Mouse (Mus musculus) gastrocnemius, postnatal 36 days (tissue): ENCODE data around the gene Gm11555. TPM values are rescaled to one million over a fixed set of nuclear protein-coding genes. Genes with fewer than 3 reads are reported as not detected.
"Not testable (repeated sequence)": the region's sequence is repeated elsewhere in the genome, so short reads cannot be mapped to it uniquely, and the experiment has no call there.

Experiments
- DNase-seq, 2 experiments: peaks; one replicate each; pipeline ENCODE4 v3.0.0; 2022
- intact Hi-C: fragments of 180-260 bp; cut with DNase I; formaldehyde crosslinking; loops from one replicate; pipeline ENCODE4 v1.15.1; 2025
- total RNA-seq, 2 experiments: library from RNA; stranded (reverse); gene quantifications; 2 replicates each; pipeline ENCODE4 v1.2.3; 2021

Gene Gm11555
- total RNA-seq, 2 experiments from 2014 or later: not detected

- intact Hi-C loops: no loop called here
Measured at GRCm38 (mm10) chr11:99609126-99609525, 40.9 kb downstream of the Gm11555 start.

GRCm38 (mm10) chr11:99603208-99603607 lies 46.8 kb downstream of the Gm11555 start, which contains the start of gene Gm11938:
TSS of gene Gm11938 (minus strand) at chr11:99603308.
- intact Hi-C loops: not testable (repeated sequence)

More at GRCm38 (mm10) chr11:99609126-99609525, 40.9 kb downstream of the Gm11555 start:
- no peak for DNase-seq

More at GRCm38 (mm10) chr11:99603208-99603607, 46.8 kb downstream of the Gm11555 start, which contains the start of gene Gm11938:
- DNase-seq: not testable (repeated sequence)

Other genes with a start within 250 kb of the Gm11555 start
- not detected for gene Krt12, start 228.0 kb downstream of the Gm11555 start, total RNA-seq
- under 1 TPM in 1 of 2 experiments, not detected in 1; 0.17 TPM for gene Krt20, start 212.1 kb downstream of the Gm11555 start, total RNA-seq
- not detected for gene Krt23, start 157.1 kb downstream of the Gm11555 start, total RNA-seq
- gene Krt39, start 128.9 kb downstream of the Gm11555 start, total RNA-seq: not detected
- gene Krt40, start 107.1 kb downstream of the Gm11555 start, total RNA-seq: not detected
- not detected for gene Krtap3-3, start 99.4 kb downstream of the Gm11555 start, total RNA-seq
- gene Krtap3-2, start 93.4 kb downstream of the Gm11555 start, total RNA-seq: not detected
- gene Gm11939, start 90.8 kb downstream of the Gm11555 start, total RNA-seq: not detected
- not detected for gene Krtap3-1, start 83.6 kb downstream of the Gm11555 start, total RNA-seq
- gene Krtap1-5, start 69.2 kb downstream of the Gm11555 start, total RNA-seq: not detected
- not detected for gene Krtap1-4, start 66.6 kb downstream of the Gm11555 start, total RNA-seq
- gene Krtap1-3, start 58.9 kb downstream of the Gm11555 start, total RNA-seq: not detected
- gene Krtap9-3, start 52.1 kb downstream of the Gm11555 start, total RNA-seq: not detected
- not detected for gene Gm11938, start 46.9 kb downstream of the Gm11555 start, total RNA-seq
- not detected for gene Gm11937, start 40.0 kb downstream of the Gm11555 start, total RNA-seq
- gene Krtap2-4, start 35.4 kb downstream of the Gm11555 start, total RNA-seq: not detected
- gene Gm11562, start 29.8 kb downstream of the Gm11555 start, total RNA-seq: not detected
- gene Krtap4-1, start 22.0 kb downstream of the Gm11555 start, total RNA-seq: not detected
- gene Krtap4-2, start 15.2 kb downstream of the Gm11555 start, total RNA-seq: not detected
- not detected for gene Krtap4-7, start 6.1 kb downstream of the Gm11555 start, total RNA-seq
- gene Gm11563, start 8.7 kb upstream of the Gm11555 start, total RNA-seq: not detected
- gene Krtap4-6, start 15.7 kb upstream of the Gm11555 start, total RNA-seq: not detected
- gene Gm14190, start 40.5 kb upstream of the Gm11555 start, total RNA-seq: not detected
- not detected for gene Gm14180, start 84.1 kb upstream of the Gm11555 start, total RNA-seq
- gene Gm11595, start 122.7 kb upstream of the Gm11555 start, total RNA-seq: not detected
- not detected for gene Krtap4-8, start 130.5 kb upstream of the Gm11555 start, total RNA-seq
- not detected for gene Krtap4-9, start 135.0 kb upstream of the Gm11555 start, total RNA-seq
- gene Gm11596, start 143.2 kb upstream of the Gm11555 start, total RNA-seq: not detected
- not detected for gene Gm11569, start 148.7 kb upstream of the Gm11555 start, total RNA-seq
- gene Gm11554, start 154.2 kb upstream of the Gm11555 start, total RNA-seq: not detected
- not detected for gene Krtap4-13, start 159.7 kb upstream of the Gm11555 start, total RNA-seq
- gene Gm11564, start 165.4 kb upstream of the Gm11555 start, total RNA-seq: not detected
- gene 2300003K06Rik, start 187.8 kb upstream of the Gm11555 start, total RNA-seq: not detected
- gene Krtap4-16, start 201.4 kb upstream of the Gm11555 start, total RNA-seq: not detected
- not detected for gene Gm11568, start 207.7 kb upstream of the Gm11555 start, total RNA-seq
- not detected for gene Gm11559, start 214.2 kb upstream of the Gm11555 start, total RNA-seq
- not detected for gene Krtap9-1, start 223.2 kb upstream of the Gm11555 start, total RNA-seq
- not detected for gene Gm11567, start 229.0 kb upstream of the Gm11555 start, total RNA-seq